Comparison of ENCODE assay signal across 9 mouse cellular contexts in the genomic region with DNA sequence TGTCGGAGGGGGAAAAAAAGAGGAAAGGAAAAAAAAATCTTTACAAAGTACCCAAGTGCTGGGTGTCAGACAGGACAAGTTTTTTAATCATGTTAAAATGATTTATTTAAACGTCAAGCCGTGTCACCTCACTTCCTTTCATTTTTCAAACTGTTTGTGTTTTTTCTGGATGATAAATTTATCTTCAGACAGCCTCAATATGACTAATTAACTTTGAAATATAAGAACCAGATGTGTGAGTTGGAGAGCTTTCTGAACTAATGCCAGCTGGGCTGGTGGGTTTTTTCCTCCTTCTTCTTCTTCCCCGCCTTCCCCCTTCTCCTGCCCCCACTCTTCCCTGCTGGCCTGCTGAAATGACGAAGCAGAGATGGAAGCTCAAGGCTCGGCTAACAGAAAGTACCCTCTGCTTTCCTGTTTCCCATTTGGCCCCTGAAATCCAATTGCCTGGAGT.
DNase-seq lines count a peak whose midpoint lies in the region; ATAC-seq and TF ChIP-seq lines count a peak whose summit lies in the region.
"Had no signal": no experiment of that assay in that cellular context is flagged by ENCODE, and none has a peak within 500 bp of the region (broad histone marks: within the 10 kb centered on the region; RNA-seq: fewer than 3 reads in every experiment).

No protein-coding gene starts in this region.

- H3K36me3 ChIP-seq in limb, embryonic 11.5 days (ENCODE audit: control insufficient read depth, insufficient read depth, low read length): no peaks in the 10 kb centered on the region
- no peaks in the 10 kb centered on the region for H3K36me3 ChIP-seq in intestine, postnatal 0 days (ENCODE audit: control insufficient read depth, insufficient read depth)
- H3K36me3 ChIP-seq: liver, embryonic 15.5 days had no signal

- DNase-seq in kidney, postnatal 14 days: peak; percentile 16
- DNase-seq in kidney, adult 9 months: no peak
- DNase-seq in NIH3T3 (ENCODE audit: low read depth): peak; percentile 60
- DNase-seq in embryo, embryonic 11.5 days (ENCODE audit: low read depth, low spot score): peak; percentile 46
- peak; percentile 55 for DNase-seq in limb, embryonic 11.5 days (ENCODE audit: low spot score)
- no peak for DNase-seq in layer of hippocampus, postnatal 36 days

- no peak for TF ChIP-seq CTCF in intestine, postnatal 0 days (IDR thresholded peaks at IDR 0.05; ENCODE audit: low read depth)

- H3K9ac ChIP-seq in limb, embryonic 11.5 days (ENCODE audit: low read length): peak overlapping the region; percentile 12; the same call in 1 of the 2 replicates
- H3K9ac ChIP-seq in intestine, postnatal 0 days (ENCODE audit: low read depth, low read length): no peak overlapping the region
- H3K9ac ChIP-seq: liver, embryonic 15.5 days had no signal

- H3K27ac ChIP-seq in limb, embryonic 11.5 days (replicated peaks; ENCODE audit: low read depth, low read length): peak overlapping the region; percentile 50; the same call in 1 of the 2 replicates
- H3K27ac ChIP-seq in intestine, postnatal 0 days (ENCODE audit: low read depth, low read length): no peak overlapping the region
- H3K27ac ChIP-seq: liver, embryonic 15.5 days had no signal

- peaks cover 6% of the 10 kb centered on the region for H3K27me3 ChIP-seq in limb, embryonic 11.5 days (ENCODE audit: control insufficient read depth, insufficient read depth, low read length)
- no peaks in the 10 kb centered on the region for H3K27me3 ChIP-seq in intestine, postnatal 0 days (replicated peaks; ENCODE audit: control insufficient read depth, insufficient read depth, low read length)
- H3K27me3 ChIP-seq: liver, embryonic 15.5 days had no signal

- H3K4me3 ChIP-seq in limb, embryonic 11.5 days (ENCODE audit: low read depth, low read length): no peak overlapping the region
- no peak overlapping the region for H3K4me3 ChIP-seq in intestine, postnatal 0 days (ENCODE audit: low read depth, low read length)
- H3K4me3 ChIP-seq: liver, embryonic 15.5 days had no signal

- WGBS in limb, embryonic 11.5 days: 2% methylated on average over 6 of the region's 6 CpGs
- 47% methylated on average over 6 of the region's 6 CpGs for WGBS in intestine, postnatal 0 days

- peaks cover 40% of the 10 kb centered on the region for H3K4me1 ChIP-seq in limb, embryonic 11.5 days (ENCODE audit: control insufficient read depth, insufficient read depth, low read length)
- no peaks in the 10 kb centered on the region for H3K4me1 ChIP-seq in intestine, postnatal 0 days (replicated peaks; ENCODE audit: control insufficient read depth, insufficient read depth, low read length)
- H3K4me1 ChIP-seq: liver, embryonic 15.5 days had no signal

- no peaks in the 10 kb centered on the region for H3K9me3 ChIP-seq in limb, embryonic 11.5 days (ENCODE audit: control insufficient read depth, low read length)
- no peaks in the 10 kb centered on the region for H3K9me3 ChIP-seq in intestine, postnatal 0 days (ENCODE audit: control insufficient read depth)
- H3K9me3 ChIP-seq: liver, embryonic 15.5 days had no signal

- ATAC-seq in limb, embryonic 11.5 days (ENCODE audit: insufficient number of reproducible peaks, low FRiP score, low TSS enrichment, low read depth): no peak
- no peak for ATAC-seq in megakaryocyte progenitor cell, adult 5-6 weeks (replicated peaks; ENCODE audit: poor library complexity)
- no peak for ATAC-seq in intestine, postnatal 0 days

- H3K4me2 ChIP-seq in limb, embryonic 11.5 days (ENCODE audit: low read depth, severe bottlenecking): no peak overlapping the region
- H3K4me2 ChIP-seq in intestine, postnatal 0 days (replicated peaks; ENCODE audit: low read depth): no peak overlapping the region
- H3K4me2 ChIP-seq: liver, embryonic 15.5 days had no signal

Comparison
In these comparisons a context has a peak if more than half of its experiments do, and no peak if none do; other contexts are left out.
1. DNase-seq: peak in kidney, postnatal 14 days (single experiment), NIH3T3 (single experiment), embryo, embryonic 11.5 days (single experiment) and limb, embryonic 11.5 days (single experiment); none in kidney, adult 9 months (single experiment) and layer of hippocampus, postnatal 36 days (0 of 2).